Mouse (Mus musculus) midbrain, embryonic 12.5 days (tissue): Measurements from ENCODE around the gene Ins2. TPM values are rescaled to one million over a fixed set of nuclear protein-coding genes. Genes with fewer than 3 reads are reported as not detected.

Source experiments
- ATAC-seq: fragments of 200-750 bp; cut with Nextera tagmentation; 2 replicates; pipeline ENCODE4 v1.8.0; 2017; ENCODE audit warnings: low read depth, moderate TSS enrichment, moderate library complexity; ENCODE audit not compliant: low FRiP score
- H3K27ac ChIP-seq: fragments of 300-500 bp; sonication (generic); replicated peaks from 2 replicates; pipeline ENCODE4 v1.5.1; 2016; ENCODE audit warnings: mild to moderate bottlenecking
- H3K27me3 ChIP-seq: fragments of 300-500 bp; sonication (generic); 2 replicates; pipeline ENCODE4 v1.6.1; 2016; ENCODE audit warnings: mild to moderate bottlenecking
- H3K36me3 ChIP-seq: fragments of 300-500 bp; sonication (generic); 2 replicates; pipeline ENCODE4 v1.6.1; 2016
- H3K4me1 ChIP-seq: fragments of 300-500 bp; sonication (generic); 2 replicates; pipeline ENCODE4 v1.6.1; 2016
- H3K4me2 ChIP-seq: fragments of 300-500 bp; sonication (generic); replicated peaks from 2 replicates; pipeline ENCODE4 v1.6.1; 2016; ENCODE audit warnings: mild to moderate bottlenecking, moderate library complexity
- H3K4me3 ChIP-seq: fragments of 300-500 bp; sonication (generic); 2 replicates; pipeline ENCODE4 v1.5.1; 2016; ENCODE audit warnings: mild to moderate bottlenecking
- H3K9ac ChIP-seq: fragments of 300-500 bp; sonication (generic); replicated peaks from 2 replicates; pipeline ENCODE4 v1.6.1; 2016; ENCODE audit warnings: mild to moderate bottlenecking, moderate library complexity
- H3K9me3 ChIP-seq: fragments of 300-500 bp; sonication (generic); 2 replicates; pipeline ENCODE4 v1.6.1; 2016; ENCODE audit warnings: mild to moderate bottlenecking
- WGBS: fragments of 180-500 bp; shearing (Covaris S2); methylation state at CpG from one replicate; pipeline ENCODE4 v1.1.7; 2016; 5-methylcytosine and 5-hydroxymethylcytosine counted together
- polyA plus RNA-seq: library from polyadenylated mRNA; unstranded; fragments of >200 nt; fragmentation: Nextera tagmentation; extraction: Ambion mirVana; gene quantifications from 2 replicates; pipeline ENCODE4 v1.2.1, GENCODE M21; 2016

The Ins2 gene
- polyA plus RNA-seq, 1 experiment from 2014 or later: not detected

DNA sequence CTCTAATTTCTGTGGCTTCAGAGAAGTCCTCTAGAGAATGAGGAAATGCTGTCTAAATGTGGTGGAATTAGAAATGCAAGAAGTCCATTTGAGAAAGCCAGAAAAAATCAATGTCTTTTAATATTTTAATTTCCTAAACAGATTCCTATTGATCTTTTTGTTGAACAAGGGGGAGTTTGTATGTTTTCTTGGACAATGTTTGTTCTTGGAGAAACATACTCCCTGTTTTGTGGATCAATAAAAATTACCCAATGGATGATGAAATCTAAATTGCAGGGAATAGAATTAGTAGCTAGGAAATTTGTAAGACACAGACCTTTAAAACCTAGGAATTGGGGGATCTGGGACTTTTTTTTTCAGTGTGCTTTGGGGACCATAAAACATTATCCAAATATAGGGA is 81.4 kb downstream of the Ins2 start:
- Histone ChIP-seq H3K4me2 (no peak overlapping the region), H3K4me1 (peaks cover 26% of the 10 kb centered on the region)

DNA sequence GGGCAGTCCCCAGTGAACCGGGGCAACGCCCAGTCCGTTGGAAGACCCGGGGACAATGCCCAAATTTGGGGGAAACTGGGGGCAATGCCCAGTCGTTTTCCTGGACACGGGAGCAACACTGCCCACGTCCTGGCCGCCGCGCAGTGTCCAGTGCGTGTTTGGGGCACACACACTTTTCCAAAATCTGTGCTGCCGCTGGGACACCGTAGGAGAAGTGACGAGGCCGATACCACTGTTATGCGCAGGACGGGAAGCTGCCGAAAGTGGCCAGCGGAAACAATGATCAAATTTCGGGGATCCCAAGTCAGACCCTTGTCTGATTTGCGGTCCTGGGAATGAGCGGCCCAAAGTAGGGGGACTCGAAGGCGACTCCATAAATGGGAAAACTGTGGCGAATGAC is 82.1 kb downstream of the Ins2 start:
- Histone ChIP-seq H3K4me1 (peaks cover 26% of the 10 kb centered on the region), H3K27ac (no peak overlapping the region), H3K4me2 (peak overlapping the region; percentile 52), H3K36me3 (no peaks in the 10 kb centered on the region), H3K27me3 (peaks cover 96% of the 10 kb centered on the region), H3K9me3 (no peaks in the 10 kb centered on the region), H3K4me3 (peak overlapping the region; percentile 43), H3K9ac (no peak overlapping the region)
- no peak for ATAC-seq
- under 1% methylated on average over 25 of the region's 25 CpGs for WGBS

More for the DNA sequence above, 81.4 kb downstream of the Ins2 start:
- Histone ChIP-seq H3K4me3 (no peak overlapping the region), H3K27me3 (peaks cover 96% of the 10 kb centered on the region), H3K36me3 (no peaks in the 10 kb centered on the region), H3K27ac (no peak overlapping the region), H3K9me3 (no peaks in the 10 kb centered on the region), H3K9ac (no peak overlapping the region)
- ATAC-seq: no peak

DNA sequence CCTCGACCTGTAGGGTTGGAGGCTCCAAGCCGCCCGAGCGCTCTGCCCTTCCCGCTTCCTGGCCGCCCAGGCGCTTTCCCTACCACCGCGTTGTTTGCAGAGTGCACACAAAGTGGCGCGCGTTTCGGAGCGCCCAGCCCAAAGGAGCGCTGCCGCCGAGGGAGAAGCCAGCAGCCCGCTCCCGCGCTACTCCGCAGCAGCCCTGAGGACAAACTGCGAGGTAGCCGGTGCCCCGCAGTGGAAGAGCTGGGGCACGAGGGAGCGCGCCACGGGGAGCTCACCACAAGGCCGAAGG is 82.6 kb downstream of the Ins2 start:
- Histone ChIP-seq H3K4me1 (peaks cover 26% of the 10 kb centered on the region), H3K27ac (no peak overlapping the region), H3K9ac (0 out of 2 replicates have a peak overlapping the region, but pooled peaks have one; percentile 29), H3K36me3 (no peaks in the 10 kb centered on the region), H3K27me3 (peaks cover 96% of the 10 kb centered on the region), H3K4me3 (peak overlapping the region; percentile 43), H3K9me3 (no peaks in the 10 kb centered on the region), H3K4me2 (peak overlapping the region; percentile 52)
- ATAC-seq: no peak
- 0% methylated on average over 29 of the region's 29 CpGs for WGBS

DNA sequence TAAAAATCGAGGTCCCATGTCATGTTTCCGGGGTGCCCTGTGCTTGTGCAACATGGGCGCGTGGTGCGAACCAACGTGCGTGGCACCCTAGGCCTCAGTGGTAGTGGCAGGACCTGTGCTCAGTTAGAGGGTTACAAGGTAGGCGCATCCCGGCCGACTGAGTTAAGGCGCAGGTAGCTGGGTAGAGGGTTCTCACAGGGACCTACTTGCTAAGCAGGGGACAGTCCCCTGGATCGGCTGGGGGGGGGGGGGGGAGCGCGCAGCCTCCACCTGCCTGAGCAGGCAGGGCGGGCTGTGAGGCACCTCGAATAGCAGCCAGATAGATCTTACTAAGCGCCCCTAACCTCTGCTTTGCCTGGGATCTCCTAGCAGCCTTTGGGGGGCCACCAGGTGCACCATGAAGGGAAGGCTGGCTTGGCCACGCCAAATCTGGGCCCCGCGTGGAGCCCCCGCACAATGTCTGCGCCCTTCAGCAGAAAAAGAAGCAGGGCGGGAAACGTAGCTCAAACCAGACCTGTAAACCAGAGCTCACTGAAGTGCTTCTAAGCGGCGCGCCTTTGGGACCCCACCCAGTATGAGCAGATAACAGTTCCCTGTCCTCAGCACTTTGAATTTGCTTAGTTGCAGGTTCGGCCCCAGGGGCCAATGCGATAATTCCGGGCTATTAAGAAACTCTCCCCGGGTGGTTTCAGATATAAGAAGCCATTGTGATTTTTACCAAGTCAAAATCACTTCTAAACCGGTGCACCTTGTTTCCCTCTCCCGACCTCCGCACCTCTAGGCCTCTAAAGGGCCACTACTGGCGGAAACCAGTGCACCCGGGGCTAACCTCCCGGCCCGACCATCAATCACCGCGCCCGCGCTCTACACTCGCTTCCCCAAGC is 83.2 kb downstream of the Ins2 start:
- Histone ChIP-seq H3K4me2 (peak overlapping the region; percentile 52), H3K4me3 (peak overlapping the region; percentile 43), H3K4me1 (peaks cover 26% of the 10 kb centered on the region), H3K36me3 (no peaks in the 10 kb centered on the region), H3K9ac (0 out of 2 replicates have a peak overlapping the region, but pooled peaks have one; percentile 29), H3K27ac (no peak overlapping the region), H3K27me3 (peaks cover 96% of the 10 kb centered on the region), H3K9me3 (no peaks in the 10 kb centered on the region)
- under 1% methylated on average over 41 of the region's 43 CpGs for WGBS
- ATAC-seq: no peak

DNA sequence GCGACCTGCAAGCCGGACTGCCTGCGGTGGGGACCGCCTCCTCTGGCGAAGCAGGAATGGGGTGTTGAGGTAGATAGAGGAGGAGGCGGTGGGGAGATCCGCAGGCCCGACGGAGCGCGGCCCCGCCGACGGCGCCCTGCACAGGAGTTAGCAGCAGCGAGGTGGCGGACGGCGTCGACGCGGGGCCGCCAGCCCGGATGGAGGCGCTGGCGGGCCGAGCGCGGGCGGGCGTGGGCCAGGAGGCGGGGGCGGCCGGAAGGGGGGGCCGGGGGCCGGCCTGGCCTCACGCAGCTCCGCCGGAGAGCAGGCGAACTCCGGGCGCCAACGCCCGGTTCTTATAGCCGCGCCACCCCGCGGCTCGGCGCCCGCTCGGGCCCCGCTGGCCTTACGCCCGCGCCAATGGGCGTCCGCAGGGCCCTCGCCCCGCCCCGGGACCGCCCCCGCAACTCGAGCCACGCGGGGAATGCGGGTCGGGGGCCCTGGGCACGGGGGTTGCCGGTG is 84.0 kb downstream of the Ins2 start:
- Histone ChIP-seq H3K4me3 (peak overlapping the region; percentile 43), H3K4me2 (peak overlapping the region; percentile 52), H3K9me3 (no peaks in the 10 kb centered on the region), H3K9ac (peak overlapping the region; percentile 37; the same call in 1 of the 2 replicates), H3K27ac (no peak overlapping the region), H3K36me3 (no peaks in the 10 kb centered on the region), H3K27me3 (peaks cover 96% of the 10 kb centered on the region), H3K4me1 (peaks cover 26% of the 10 kb centered on the region)
- 1% methylated on average over 38 of the region's 70 CpGs for WGBS
- peak; percentile 57 for ATAC-seq

DNA sequence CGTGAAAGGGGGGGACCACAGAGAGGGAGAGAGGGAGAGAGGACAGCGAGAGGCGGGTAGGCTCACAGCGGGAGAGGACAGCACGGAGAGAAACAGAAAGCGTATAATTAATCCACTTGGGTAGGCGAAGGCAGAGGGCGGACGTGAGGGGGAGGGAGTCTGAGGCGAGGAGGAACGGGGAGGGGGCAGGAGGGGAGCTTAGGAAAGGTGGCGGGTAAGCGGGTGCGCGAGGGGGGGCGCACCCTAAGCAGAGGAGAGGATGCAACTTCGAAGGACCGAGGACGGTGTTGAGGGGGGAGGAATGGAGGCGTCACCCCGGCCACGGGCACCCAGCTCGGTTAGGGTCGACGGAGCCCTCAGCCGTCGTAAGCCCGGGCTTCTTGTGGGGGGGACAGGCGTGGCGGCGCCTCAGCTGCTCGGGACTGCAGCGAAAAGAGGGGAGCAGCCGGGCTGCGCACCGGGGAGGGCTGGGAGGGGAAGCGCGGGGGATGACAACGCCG is 84.5 kb downstream of the Ins2 start:
- peaks cover 26% of the 10 kb centered on the region for H3K4me1 ChIP-seq
- peak overlapping the region; percentile 52 for H3K4me2 ChIP-seq
- 1% methylated on average over 37 of the region's 40 CpGs for WGBS
- peaks cover 96% of the 10 kb centered on the region for H3K27me3 ChIP-seq
- no peaks in the 10 kb centered on the region for H3K36me3 ChIP-seq
- no peaks in the 10 kb centered on the region for H3K9me3 ChIP-seq
- H3K27ac ChIP-seq: no peak overlapping the region
- ATAC-seq: peak; percentile 24; the same call in 1 of the 2 replicates
- peak overlapping the region; percentile 43 for H3K4me3 ChIP-seq
- H3K9ac ChIP-seq: peak overlapping the region; percentile 47; the same call in 1 of the 2 replicates

DNA sequence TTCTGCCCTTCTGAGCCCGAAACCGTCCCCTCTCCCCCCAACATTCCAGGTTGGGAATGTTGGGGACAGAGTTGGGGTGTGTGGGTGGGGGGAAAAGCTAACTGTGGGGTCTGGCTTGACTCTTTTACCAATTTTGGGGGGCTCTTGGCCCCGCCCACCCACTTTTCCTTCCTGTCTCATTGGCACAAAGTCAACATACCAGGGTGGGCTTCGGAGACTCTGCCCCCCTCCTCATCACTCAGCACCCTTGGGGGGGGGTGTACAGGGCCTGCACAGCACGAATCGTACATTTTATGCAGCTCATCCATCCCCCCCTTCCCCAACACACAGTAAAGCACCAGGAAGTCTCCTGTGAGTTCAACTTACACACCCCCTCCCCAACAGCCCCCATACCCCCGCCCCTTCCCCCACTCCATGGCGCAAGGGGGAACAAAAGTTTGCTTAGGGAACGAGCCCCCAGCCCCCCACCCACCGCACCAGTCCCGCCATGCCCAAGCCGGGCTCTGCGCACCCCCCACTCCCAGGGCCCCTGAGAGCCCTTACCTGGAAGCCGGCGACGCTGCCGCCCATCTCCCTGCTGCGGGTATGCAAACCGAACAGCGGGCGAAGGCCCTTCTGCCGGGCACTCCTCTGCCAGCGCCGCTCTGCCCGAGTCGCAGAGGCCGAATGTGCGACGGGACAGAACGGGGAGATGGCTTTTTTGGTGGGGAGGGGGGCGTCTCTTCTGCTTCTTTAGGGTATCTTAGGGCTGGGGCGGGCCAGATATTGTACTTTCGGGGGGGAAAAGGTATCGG is 85.2 kb downstream of the Ins2 start:
- ATAC-seq: no peak
- H3K27ac ChIP-seq: no peak overlapping the region

DNA sequence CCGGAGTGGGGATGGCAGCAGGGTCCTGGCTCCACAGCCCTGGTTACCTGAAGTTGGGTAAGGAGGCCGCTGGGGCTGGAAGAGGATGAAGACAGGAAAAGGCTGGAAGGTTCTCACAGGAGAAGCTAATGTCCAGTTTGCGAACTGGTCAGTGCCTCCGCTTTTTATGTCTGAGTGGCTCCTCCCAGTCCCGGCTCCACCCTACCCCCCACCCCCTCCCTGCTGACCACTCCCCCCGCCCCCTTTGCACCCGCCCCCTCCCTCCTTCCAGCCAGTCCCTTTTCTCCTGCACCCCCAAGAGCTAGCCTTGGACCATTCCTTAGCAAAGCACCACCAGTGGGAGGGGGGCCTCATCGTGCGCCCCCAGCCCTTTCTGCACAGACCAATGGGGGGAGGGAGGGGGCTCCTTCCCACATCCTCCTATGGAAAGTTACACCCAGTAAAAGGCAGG is 85.8 kb downstream of the Ins2 start:
- Histone ChIP-seq H3K36me3 (no peaks in the 10 kb centered on the region), H3K9me3 (no peaks in the 10 kb centered on the region), H3K4me2 (no peak overlapping the region), H3K4me1 (peaks cover 26% of the 10 kb centered on the region), H3K27ac (no peak overlapping the region), H3K27me3 (peaks cover 94% of the 10 kb centered on the region), H3K4me3 (peak overlapping the region; percentile 9; the same call in 1 of the 2 replicates), H3K9ac (no peak overlapping the region)
- 2% methylated on average over 6 of the region's 9 CpGs for WGBS
- no peak for ATAC-seq

More for the DNA sequence above, 85.2 kb downstream of the Ins2 start:
- under 1% methylated on average over 34 of the region's 34 CpGs for WGBS
- H3K4me1 ChIP-seq: peaks cover 26% of the 10 kb centered on the region
- peak overlapping the region; percentile 43 for H3K4me3 ChIP-seq
- peaks cover 94% of the 10 kb centered on the region for H3K27me3 ChIP-seq
- peak overlapping the region; percentile 47; the same call in 1 of the 2 replicates for H3K9ac ChIP-seq
- peak overlapping the region; percentile 52 for H3K4me2 ChIP-seq
- no peaks in the 10 kb centered on the region for H3K36me3 ChIP-seq
- no peaks in the 10 kb centered on the region for H3K9me3 ChIP-seq

DNA sequence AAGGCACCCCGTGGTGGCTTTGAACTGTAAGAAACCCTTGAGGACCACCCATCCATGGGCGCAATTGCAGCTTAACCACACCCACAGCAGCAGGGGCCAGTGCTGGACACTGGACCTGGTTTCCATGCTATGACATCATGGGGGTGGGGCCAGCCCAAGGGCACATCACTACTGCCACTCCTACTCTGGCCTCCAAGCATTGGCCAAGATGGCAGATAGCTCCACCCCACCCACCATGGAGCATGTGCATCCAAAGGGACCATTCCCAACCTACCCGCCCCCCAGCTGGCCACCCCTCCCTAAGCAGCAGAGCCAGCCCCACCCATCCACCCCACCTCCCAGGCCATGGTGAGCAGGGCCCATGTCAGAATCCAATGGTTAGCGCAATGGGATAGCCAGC is 87.1 kb downstream of the Ins2 start:
- Histone ChIP-seq H3K9ac (no peak overlapping the region), H3K4me3 (no peak overlapping the region), H3K4me2 (no peak overlapping the region), H3K9me3 (no peaks in the 10 kb centered on the region), H3K27ac (no peak overlapping the region), H3K36me3 (no peaks in the 10 kb centered on the region), H3K27me3 (peaks cover 96% of the 10 kb centered on the region), H3K4me1 (peaks cover 26% of the 10 kb centered on the region)
- ATAC-seq: no peak
- WGBS: 38% methylated on average over 4 of the region's 4 CpGs

DNA sequence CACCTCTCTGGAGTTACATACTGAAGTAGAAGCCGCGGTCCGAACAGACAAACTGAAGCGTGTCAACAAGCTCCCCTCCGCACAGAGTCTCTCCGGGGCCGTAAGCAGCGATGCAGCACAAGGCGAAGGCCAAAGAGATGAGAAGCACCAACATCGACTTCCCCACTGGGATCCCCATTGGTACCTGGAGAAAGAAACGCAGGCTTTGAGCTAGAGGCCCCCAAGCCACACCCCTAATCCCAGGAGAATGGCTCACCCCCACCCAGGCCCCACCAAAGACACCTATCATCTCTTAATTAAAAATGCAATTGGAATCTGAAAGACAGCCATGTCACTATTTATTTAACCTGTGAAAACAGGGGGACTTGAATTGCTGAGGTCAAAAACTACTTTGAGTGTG is 87.5 kb downstream of the Ins2 start:
- H3K9ac ChIP-seq: no peak overlapping the region
- H3K27me3 ChIP-seq: peaks cover 96% of the 10 kb centered on the region
- 6% methylated on average over 11 of the region's 11 CpGs for WGBS
- no peaks in the 10 kb centered on the region for H3K36me3 ChIP-seq
- peaks cover 23% of the 10 kb centered on the region for H3K4me1 ChIP-seq
- no peaks in the 10 kb centered on the region for H3K9me3 ChIP-seq
- no peak for ATAC-seq
- H3K4me2 ChIP-seq: no peak overlapping the region
- H3K27ac ChIP-seq: no peak overlapping the region
- no peak overlapping the region for H3K4me3 ChIP-seq

DNA sequence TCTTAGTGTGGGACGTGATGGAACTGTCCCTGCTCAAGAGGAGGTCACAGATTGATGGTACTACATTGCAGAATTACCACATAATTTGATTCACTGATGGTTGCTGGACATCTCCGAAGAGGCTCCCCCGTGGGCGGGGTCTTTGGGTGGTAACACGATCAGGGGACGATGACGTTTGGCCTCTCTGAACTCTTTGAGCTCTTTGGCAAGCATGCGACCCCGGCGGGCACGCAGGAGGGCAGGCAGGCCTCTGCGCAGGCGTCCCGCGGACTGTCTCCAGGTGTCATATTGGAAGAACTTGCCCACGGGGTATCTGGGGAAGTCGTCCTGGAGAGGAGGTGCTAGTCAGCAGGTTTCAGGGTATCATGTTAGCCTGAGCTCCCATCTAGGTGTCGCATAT is 89.5 kb downstream of the Ins2 start:
- Histone ChIP-seq H3K4me3 (no peak overlapping the region), H3K27ac (no peak overlapping the region), H3K9ac (no peak overlapping the region), H3K4me2 (no peak overlapping the region), H3K36me3 (no peaks in the 10 kb centered on the region), H3K27me3 (peaks cover 88% of the 10 kb centered on the region), H3K9me3 (no peaks in the 10 kb centered on the region), H3K4me1 (peaks cover 11% of the 10 kb centered on the region)
- WGBS: 11% methylated on average over 18 of the region's 18 CpGs
- ATAC-seq: no peak

DNA sequence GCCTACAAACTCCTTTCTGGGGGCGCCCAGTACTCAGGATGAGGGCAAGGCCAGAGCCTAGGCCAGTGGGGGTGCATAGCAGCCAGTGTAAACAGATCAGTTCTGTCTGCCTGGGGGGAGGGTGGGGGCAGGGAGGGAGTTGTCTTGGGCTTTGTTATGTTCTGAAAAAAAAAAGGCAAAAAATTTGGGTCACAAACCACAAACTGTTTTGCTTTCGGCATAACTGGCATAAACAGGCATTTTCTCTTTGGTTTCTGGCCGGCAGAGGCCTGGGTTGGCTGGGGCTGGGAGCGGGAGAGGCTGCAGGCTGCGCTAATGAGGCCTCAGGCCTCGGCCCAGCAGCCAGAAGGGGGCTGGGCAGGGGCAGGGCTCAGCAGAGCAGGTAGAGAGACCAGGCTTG is 96.5 kb downstream of the Ins2 start:
- Histone ChIP-seq H3K9me3 (no peaks in the 10 kb centered on the region), H3K4me1 (no peaks in the 10 kb centered on the region), H3K27me3 (peaks cover 25% of the 10 kb centered on the region), H3K4me3 (no peak overlapping the region), H3K27ac (no peak overlapping the region), H3K9ac (no peak overlapping the region), H3K4me2 (no peak overlapping the region), H3K36me3 (no peaks in the 10 kb centered on the region)
- WGBS: 31% methylated on average over 6 of the region's 6 CpGs
- no peak for ATAC-seq
